Mouse (Mus musculus): ENCODE results near the gene Slc24a4.

DNA sequence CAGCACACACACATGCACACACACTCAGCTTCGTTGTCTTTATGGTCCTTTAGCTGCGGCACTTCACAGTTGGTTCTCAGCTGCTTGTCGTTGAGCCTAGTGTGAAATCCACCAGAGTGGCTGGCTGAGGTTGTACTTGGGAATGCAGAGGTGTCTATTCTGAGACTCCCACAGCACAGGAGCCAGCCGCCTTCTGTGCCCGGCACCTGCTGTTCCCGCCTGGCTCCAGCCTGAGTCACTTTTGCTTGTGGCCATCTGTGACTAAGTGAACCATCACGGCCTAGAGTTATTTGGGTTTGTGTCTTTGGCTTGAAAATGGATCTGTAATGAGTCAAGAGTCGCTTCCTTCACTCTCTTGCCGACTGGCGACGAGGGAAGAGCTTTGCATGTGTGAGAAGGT lies 62.3 kb downstream of the Slc24a4 start:
- TF ChIP-seq GATA1 (IDR thresholded peaks at IDR 0.05; ENCODE audit: borderline replicate concordance, low read length) (no peak), CTCF (IDR thresholded peaks at IDR 0.05; ENCODE audit: low read depth, low read length) (no peak), GATA2 (IDR thresholded peaks at IDR 0.05; ENCODE audit: borderline replicate concordance, low read depth, low read length) (no peak), TAL1 (conservative IDR thresholded peaks at IDR 0.05; ENCODE audit: low read depth, low read length) (no peak), POLR2AphosphoS5 (IDR thresholded peaks at IDR 0.05; ENCODE audit: insufficient replicate concordance, low read depth, low read length) (no peak)

All from G1E (cell line).